Mouse (Mus musculus) intestine, embryonic 16.5 days (tissue): ENCODE results near the gene Pkig. TPM values are rescaled to one million over a fixed set of nuclear protein-coding genes. Genes with fewer than 3 reads are reported as not detected.

Experiments used
- ATAC-seq: fragments of 200-750 bp; cut with Nextera tagmentation; 2 replicates; pipeline ENCODE4 v1.8.0; 2017; ENCODE audit warnings: moderate TSS enrichment, moderate library complexity
- H3K27ac ChIP-seq: fragments of 300-500 bp; sonication (generic); 2 replicates; pipeline ENCODE4 v1.5.1; 2014; ENCODE audit warnings: mild to moderate bottlenecking, low read length
- H3K27me3 ChIP-seq: fragments of 300-500 bp; sonication (generic); replicated peaks from 2 replicates; pipeline ENCODE4 v1.6.1; 2014; ENCODE audit warnings: low read length, control low read depth, mixed read lengths; ENCODE audit not compliant: control insufficient read depth, insufficient read depth
- H3K36me3 ChIP-seq: fragments of 300-500 bp; sonication (generic); 2 replicates; pipeline ENCODE4 v1.6.1; 2014; ENCODE audit warnings: low read length, control low read depth; ENCODE audit not compliant: control insufficient read depth, insufficient read depth
- H3K4me1 ChIP-seq: fragments of 300-500 bp; sonication (generic); 2 replicates; pipeline ENCODE4 v1.6.1; 2014; ENCODE audit warnings: low read length, control low read depth, mixed read lengths; ENCODE audit not compliant: control insufficient read depth, insufficient read depth
- H3K4me2 ChIP-seq: fragments of 300-500 bp; sonication (generic); 2 replicates; pipeline ENCODE4 v1.6.1; 2014; ENCODE audit warnings: low read depth, low read length, control low read depth
- H3K4me3 ChIP-seq: fragments of 300-500 bp; sonication (generic); 2 replicates; pipeline ENCODE4 v1.5.1; 2014; ENCODE audit warnings: mild to moderate bottlenecking, low read length
- H3K9ac ChIP-seq: fragments of 300-500 bp; sonication (generic); 2 replicates; pipeline ENCODE4 v1.6.1; 2014; ENCODE audit warnings: low read depth, low read length
- H3K9me3 ChIP-seq: fragments of 300-500 bp; sonication (generic); 2 replicates; pipeline ENCODE4 v1.6.1; 2016; ENCODE audit warnings: low read length, control low read depth; ENCODE audit not compliant: control insufficient read depth
- WGBS: fragments of 180-500 bp; shearing (Covaris S2); extraction: QIAGEN DNeasy Blood & Tissue Kit; methylation state at CpG from one replicate; pipeline ENCODE4 v1.1.7; 2014; 5-methylcytosine and 5-hydroxymethylcytosine counted together
- polyA plus RNA-seq: library from polyadenylated mRNA; unstranded; fragments of >200 nt; fragmentation: Nextera tagmentation; extraction: Ambion mirVana; gene quantifications from 2 replicates; pipeline ENCODE4 v1.2.1, GENCODE M21; 2015

The Pkig gene
- polyA plus RNA-seq, 1 experiment from 2014 or later, result 122 TPM

- Histone ChIP-seq H3K9me3 (no peaks in the 10 kb centered on the region), H3K4me1 (no peaks in the 10 kb centered on the region), H3K36me3 (no peaks in the 10 kb centered on the region), H3K9ac (no peak overlapping the region), H3K4me2 (no peak overlapping the region), H3K27me3 (no peaks in the 10 kb centered on the region), H3K27ac (no peak overlapping the region), H3K4me3 (no peak overlapping the region)
- ATAC-seq, result no peak
These were observed 108.1 kb downstream of the Pkig start for GRCm38 (mm10) chr2:163766261-163766660.

DNA sequence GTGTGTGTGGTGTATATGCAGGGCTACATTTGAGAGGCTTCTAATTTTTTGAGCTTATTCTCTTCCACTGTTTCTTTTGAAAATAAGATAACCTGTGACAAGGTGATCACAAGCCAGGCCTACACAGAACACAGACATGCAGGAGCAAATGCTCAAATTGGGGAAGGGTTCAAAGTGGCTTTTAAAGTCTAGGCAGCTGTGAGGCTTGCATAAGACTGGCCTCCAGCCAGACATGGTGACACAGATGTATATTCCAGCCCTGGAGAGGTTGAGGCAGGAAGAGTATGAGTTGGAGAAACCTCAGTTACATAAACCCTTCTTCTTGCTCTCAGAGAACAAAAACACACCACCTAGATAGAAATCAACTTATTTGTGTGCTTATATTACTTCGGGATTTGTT lies 108.7 kb downstream of the Pkig start:
- H3K27me3 ChIP-seq, result no peaks in the 10 kb centered on the region
- ATAC-seq, result no peak
- no peaks in the 10 kb centered on the region for H3K4me1 ChIP-seq
- H3K4me2 ChIP-seq, result no peak overlapping the region
- H3K9ac ChIP-seq, result no peak overlapping the region
- WGBS, result 70% methylated on average over 1 of the region's 1 CpGs
- H3K36me3 ChIP-seq, result no peaks in the 10 kb centered on the region
- no peak overlapping the region for H3K27ac ChIP-seq
- no peak overlapping the region for H3K4me3 ChIP-seq
- no peaks in the 10 kb centered on the region for H3K9me3 ChIP-seq

GRCm38 (mm10) chr2:163770731-163771130 lies 112.5 kb downstream of the Pkig start:
- H3K9me3 ChIP-seq, result no peaks in the 10 kb centered on the region
- H3K27me3 ChIP-seq, result no peaks in the 10 kb centered on the region
- H3K4me2 ChIP-seq, result no peak overlapping the region
- H3K4me1 ChIP-seq, result no peaks in the 10 kb centered on the region
- no peak for ATAC-seq
- WGBS, result 79% methylated on average over 8 of the region's 8 CpGs
- no peak overlapping the region for H3K4me3 ChIP-seq
- no peak overlapping the region for H3K9ac ChIP-seq
- H3K36me3 ChIP-seq, result no peaks in the 10 kb centered on the region
- no peak overlapping the region for H3K27ac ChIP-seq

Other genes starting within 250 kb of the Pkig start
- 79.4 and 85.8 TPM in 2 replicates for gene Oser1, start 233.7 kb upstream of the Pkig start, polyA plus RNA-seq
- 3.9 and 5.0 TPM in 2 replicates for gene Gdap1l1, start 219.9 kb upstream of the Pkig start, polyA plus RNA-seq
- gene Fitm2, start 185.8 kb upstream of the Pkig start, polyA plus RNA-seq, result 10.4 and 10.6 TPM in 2 replicates
- gene R3hdml, start 166.1 kb upstream of the Pkig start, polyA plus RNA-seq, result 0.20 and 0.24 TPM in 2 replicates
- 86.6 and 88.5 TPM in 2 replicates for gene Hnf4a, start 151.6 kb upstream of the Pkig start, polyA plus RNA-seq
- 22.2 and 22.9 TPM in 2 replicates for gene Ttpal, start 56.1 kb upstream of the Pkig start, polyA plus RNA-seq
- gene Serinc3, start 13.3 kb upstream of the Pkig start, polyA plus RNA-seq, result 55.4 and 57.1 TPM in 2 replicates
- 5.8 and 7.4 TPM in 2 replicates for gene Ada, start 91.9 kb downstream of the Pkig start, polyA plus RNA-seq
- 0.24 and 0.76 TPM in 2 replicates for gene Ccn5, start 162.5 kb downstream of the Pkig start, polyA plus RNA-seq
- not detected in 2 replicates for gene Kcnk15, start 195.3 kb downstream of the Pkig start, polyA plus RNA-seq